Mouse (Mus musculus) kidney, embryonic 14.5 days (tissue): ENCODE measurements around the gene Trpc7. TPM values are rescaled to one million over a fixed set of nuclear protein-coding genes. Genes with fewer than 3 reads are reported as not detected.

Source experiments
- ATAC-seq: fragments of 200-750 bp; cut with Nextera tagmentation; 2 replicates; pipeline ENCODE4 v1.8.0; 2017; ENCODE audit warnings: moderate number of reproducible peaks, mild to moderate bottlenecking, moderate TSS enrichment, moderate library complexity; ENCODE audit not compliant: low FRiP score, low TSS enrichment
- H3K27ac ChIP-seq: fragments of 300-500 bp; sonication (generic); 2 replicates; pipeline ENCODE4 v1.5.1; 2014; ENCODE audit warnings: low read depth, mild to moderate bottlenecking, low read length, moderate library complexity, mixed read lengths
- H3K27me3 ChIP-seq: fragments of 300-500 bp; sonication (generic); 2 replicates; pipeline ENCODE4 v1.6.1; 2014; ENCODE audit warnings: mild to moderate bottlenecking, low read length; ENCODE audit not compliant: control insufficient read depth, insufficient read depth
- H3K36me3 ChIP-seq: fragments of 300-500 bp; sonication (generic); 2 replicates; pipeline ENCODE4 v1.6.1; 2014; ENCODE audit warnings: low read length, mixed read lengths; ENCODE audit not compliant: control insufficient read depth, insufficient read depth
- H3K4me1 ChIP-seq: fragments of 300-500 bp; sonication (generic); 2 replicates; pipeline ENCODE4 v1.6.1; 2014; ENCODE audit warnings: low read length, mixed read lengths; ENCODE audit not compliant: control insufficient read depth, insufficient read depth
- H3K4me2 ChIP-seq: fragments of 300-500 bp; sonication (generic); replicated peaks from 2 replicates; pipeline ENCODE4 v1.6.1; 2014; ENCODE audit warnings: low read depth, mild to moderate bottlenecking, low read length
- H3K4me3 ChIP-seq: fragments of 300-500 bp; sonication (generic); 2 replicates; pipeline ENCODE4 v1.5.1; 2014; ENCODE audit warnings: mild to moderate bottlenecking, low read length
- H3K9ac ChIP-seq: fragments of 300-500 bp; sonication (generic); 2 replicates; pipeline ENCODE4 v1.6.1; 2014; ENCODE audit warnings: low read depth, mild to moderate bottlenecking, low read length, moderate library complexity
- H3K9me3 ChIP-seq: fragments of 300-500 bp; sonication (generic); 2 replicates; pipeline ENCODE4 v1.6.1; 2016; ENCODE audit warnings: low read length; ENCODE audit not compliant: control insufficient read depth
- WGBS: fragments of 180-500 bp; shearing (Covaris S2); extraction: QIAGEN DNeasy Blood & Tissue Kit; methylation state at CpG from one replicate; pipeline ENCODE4 v1.1.7; 2014; 5-methylcytosine and 5-hydroxymethylcytosine counted together
- polyA plus RNA-seq: library from polyadenylated mRNA; unstranded; fragments of >200 nt; fragmentation: Nextera tagmentation; extraction: Ambion mirVana; gene quantifications from 2 replicates; pipeline ENCODE4 v1.2.1, GENCODE M21; 2014

Gene Trpc7
- polyA plus RNA-seq, 1 experiment from 2014 or later, result 0.14 TPM

- Histone ChIP-seq H3K9ac (no peak overlapping the region), H3K27ac (no peak overlapping the region), H3K4me3 (peak overlapping the region; percentile 23; the same call in 1 of the 2 replicates), H3K9me3 (no peaks in the 10 kb centered on the region), H3K4me1 (no peaks in the 10 kb centered on the region), H3K27me3 (no peaks in the 10 kb centered on the region), H3K36me3 (no peaks in the 10 kb centered on the region), H3K4me2 (peak overlapping the region; percentile 47)
- ATAC-seq, result peak; percentile 79; the same call in 1 of the 2 replicates
- 3% methylated on average over 27 of the region's 27 CpGs for WGBS
These were observed 88.9 kb downstream of the Trpc7 start for GRCm38 (mm10) chr13:56806776-56807490.

- H3K9me3 ChIP-seq, result no peaks in the 10 kb centered on the region
- H3K27me3 ChIP-seq, result no peaks in the 10 kb centered on the region
- no peak for ATAC-seq
- H3K36me3 ChIP-seq, result no peaks in the 10 kb centered on the region
- H3K4me2 ChIP-seq, result no peak overlapping the region
- H3K27ac ChIP-seq, result no peak overlapping the region
- H3K9ac ChIP-seq, result no peak overlapping the region
- WGBS, result 86% methylated on average over 3 of the region's 3 CpGs
- no peak overlapping the region for H3K4me3 ChIP-seq
- no peaks in the 10 kb centered on the region for H3K4me1 ChIP-seq
These were observed 90.7 kb downstream of the Trpc7 start for GRCm38 (mm10) chr13:56805131-56805530.

- Histone ChIP-seq H3K4me3 (no peak overlapping the region), H3K27me3 (no peaks in the 10 kb centered on the region), H3K9ac (no peak overlapping the region), H3K36me3 (no peaks in the 10 kb centered on the region), H3K9me3 (no peaks in the 10 kb centered on the region), H3K4me1 (no peaks in the 10 kb centered on the region), H3K4me2 (no peak overlapping the region), H3K27ac (no peak overlapping the region)
- WGBS, result 78% methylated on average over 7 of the region's 7 CpGs
- no peak for ATAC-seq
These were observed 98.3 kb downstream of the Trpc7 start for GRCm38 (mm10) chr13:56797459-56797858.

DNA sequence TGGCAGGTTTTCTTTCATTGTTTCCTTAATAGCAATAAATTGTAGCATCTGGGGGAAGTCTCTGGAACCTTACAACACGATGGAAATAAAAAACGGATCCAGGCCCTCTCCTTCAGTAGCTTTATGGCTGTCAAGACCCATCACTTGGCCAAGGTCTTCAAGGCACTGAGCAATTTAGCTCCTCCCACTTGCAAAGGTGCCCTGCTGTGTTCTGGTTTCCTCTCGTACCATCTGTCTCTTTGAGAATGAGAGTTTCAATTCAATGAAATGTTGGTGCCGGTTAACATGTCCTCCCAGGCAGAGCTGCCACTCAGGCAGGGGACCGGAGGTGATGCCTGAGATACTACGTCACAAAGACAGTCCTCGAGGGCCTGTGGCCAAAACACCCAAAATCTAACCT lies 100.3 kb downstream of the Trpc7 start:
- no peaks in the 10 kb centered on the region for H3K36me3 ChIP-seq
- H3K4me2 ChIP-seq, result no peak overlapping the region
- H3K27me3 ChIP-seq, result no peaks in the 10 kb centered on the region
- no peak for ATAC-seq
- no peak overlapping the region for H3K9ac ChIP-seq
- no peaks in the 10 kb centered on the region for H3K4me1 ChIP-seq
- no peaks in the 10 kb centered on the region for H3K9me3 ChIP-seq
- H3K4me3 ChIP-seq, result no peak overlapping the region
- WGBS, result 76% methylated on average over 7 of the region's 7 CpGs
- H3K27ac ChIP-seq, result no peak overlapping the region

DNA sequence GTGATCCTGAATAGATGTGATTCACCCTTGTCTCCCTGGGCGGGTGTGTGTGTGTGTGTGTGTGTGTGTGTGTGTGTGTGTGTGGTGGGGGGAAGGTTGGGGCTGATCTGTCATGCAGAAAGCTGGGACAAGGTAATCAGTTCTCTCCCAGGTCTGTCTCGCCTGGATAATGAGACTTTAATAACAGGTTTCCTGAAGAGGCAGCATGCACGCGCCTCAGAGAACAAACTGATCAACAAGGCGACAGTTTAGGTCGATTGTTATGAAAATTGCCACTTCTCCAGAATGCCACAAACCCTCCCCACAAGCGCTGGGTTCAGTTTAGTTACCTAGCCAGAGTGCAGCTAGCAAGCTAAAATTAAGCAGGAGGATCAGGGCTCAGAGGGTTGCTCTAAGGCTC lies 101.4 kb downstream of the Trpc7 start:
- no peak overlapping the region for H3K27ac ChIP-seq

GRCm38 (mm10) chr13:56792844-56793243 lies 102.9 kb downstream of the Trpc7 start:
- Histone ChIP-seq H3K4me3 (no peak overlapping the region), H3K9me3 (no peaks in the 10 kb centered on the region), H3K27ac (no peak overlapping the region), H3K4me2 (no peak overlapping the region), H3K27me3 (no peaks in the 10 kb centered on the region), H3K36me3 (no peaks in the 10 kb centered on the region), H3K4me1 (no peaks in the 10 kb centered on the region), H3K9ac (no peak overlapping the region)
- WGBS, result 84% methylated on average over 3 of the region's 3 CpGs
- no peak for ATAC-seq

More for the DNA sequence above, 101.4 kb downstream of the Trpc7 start:
- Histone ChIP-seq H3K9ac (no peak overlapping the region), H3K4me2 (no peak overlapping the region), H3K36me3 (no peaks in the 10 kb centered on the region), H3K9me3 (no peaks in the 10 kb centered on the region), H3K27me3 (no peaks in the 10 kb centered on the region), H3K4me3 (no peak overlapping the region), H3K4me1 (no peaks in the 10 kb centered on the region)
- no peak for ATAC-seq
- 52% methylated on average over 7 of the region's 7 CpGs for WGBS

DNA sequence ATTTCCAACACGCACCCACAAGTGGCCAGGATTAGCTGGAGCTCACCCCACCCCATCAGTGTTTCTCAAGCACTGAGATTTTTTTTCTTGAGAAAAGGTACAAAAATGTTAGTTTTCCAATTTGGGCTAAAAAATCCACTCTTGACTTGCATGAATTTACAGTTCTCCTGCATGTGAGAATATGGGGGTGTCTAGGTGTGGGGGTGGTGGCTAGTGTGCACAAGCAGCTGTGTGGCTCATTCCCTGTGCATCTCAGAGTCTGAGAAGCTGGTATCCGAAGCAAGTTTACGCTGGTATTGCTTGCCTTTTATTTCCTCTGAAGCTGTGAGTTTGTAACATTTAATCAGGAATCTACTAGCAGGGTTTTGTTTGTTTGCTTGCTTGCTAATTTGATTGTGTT lies 105.1 kb downstream of the Trpc7 start:
- Histone ChIP-seq H3K4me3 (no peak overlapping the region), H3K27ac (no peak overlapping the region), H3K36me3 (no peaks in the 10 kb centered on the region), H3K4me1 (no peaks in the 10 kb centered on the region), H3K27me3 (no peaks in the 10 kb centered on the region), H3K9ac (no peak overlapping the region), H3K4me2 (no peak overlapping the region), H3K9me3 (no peaks in the 10 kb centered on the region)
- WGBS, result 92% methylated on average over 3 of the region's 3 CpGs
- no peak for ATAC-seq

GRCm38 (mm10) chr13:56782621-56783020 lies 113.2 kb downstream of the Trpc7 start:
- H3K36me3 ChIP-seq, result no peaks in the 10 kb centered on the region
- no peak overlapping the region for H3K4me3 ChIP-seq
- H3K27me3 ChIP-seq, result no peaks in the 10 kb centered on the region
- no peak overlapping the region for H3K4me2 ChIP-seq
- no peak for ATAC-seq
- no peaks in the 10 kb centered on the region for H3K4me1 ChIP-seq
- no peak overlapping the region for H3K27ac ChIP-seq
- no peak overlapping the region for H3K9ac ChIP-seq
- H3K9me3 ChIP-seq, result peaks cover 4% of the 10 kb centered on the region; the same call in 1 of the 2 replicates
- WGBS, result 79% methylated on average over 1 of the region's 1 CpGs

GRCm38 (mm10) chr13:56781697-56782096 lies 114.1 kb downstream of the Trpc7 start:
- Histone ChIP-seq H3K4me3 (no peak overlapping the region), H3K9me3 (peaks cover 4% of the 10 kb centered on the region; the same call in 1 of the 2 replicates), H3K27ac (no peak overlapping the region), H3K27me3 (no peaks in the 10 kb centered on the region), H3K4me1 (no peaks in the 10 kb centered on the region), H3K4me2 (no peak overlapping the region), H3K36me3 (no peaks in the 10 kb centered on the region), H3K9ac (no peak overlapping the region)
- 79% methylated on average over 3 of the region's 3 CpGs for WGBS
- no peak for ATAC-seq
